Mouse (Mus musculus) adrenal gland, postnatal 10 days (tissue): ENCODE measurements around the gene Sdcbp2. TPM values are rescaled to one million over a fixed set of nuclear protein-coding genes. Genes with fewer than 3 reads are reported as not detected.
A peak's percentile ranks its signal among the peaks of the same experiment; 100 is the strongest.

ENCODE experiments used
- DNase-seq: peaks from one replicate; pipeline ENCODE4 v3.0.0; 2021; ENCODE audit warnings: mixed read lengths
- long read RNA-seq, 2 experiments: library from polyadenylated mRNA; stranded (forward); transcript quantifications; one replicate each; pipeline ENCODE4 v2.0.0; 2021
- total RNA-seq, 2 experiments: library from RNA; stranded (reverse); gene quantifications; 2 replicates each; pipeline ENCODE4 v1.2.3; 2021

The Sdcbp2 gene
- total RNA-seq = 1 to 10 TPM; 2.2 to 2.3 TPM
- long read RNA-seq, experiment 1, partial matches to known transcripts = 0 of 3 reads
- long read RNA-seq, experiment 1, other reads (novel, unspliced or antisense) = 3 of 3 reads
- long read RNA-seq, experiment 2 = 0 reads

- no peak for DNase-seq
These were observed at the start of gene Sdcbp2 for GRCm38 (mm10) chr2:151571873-151572700. Gene Sdcbp2, plus strand, starts transcription at chr2:151572622.

DNA sequence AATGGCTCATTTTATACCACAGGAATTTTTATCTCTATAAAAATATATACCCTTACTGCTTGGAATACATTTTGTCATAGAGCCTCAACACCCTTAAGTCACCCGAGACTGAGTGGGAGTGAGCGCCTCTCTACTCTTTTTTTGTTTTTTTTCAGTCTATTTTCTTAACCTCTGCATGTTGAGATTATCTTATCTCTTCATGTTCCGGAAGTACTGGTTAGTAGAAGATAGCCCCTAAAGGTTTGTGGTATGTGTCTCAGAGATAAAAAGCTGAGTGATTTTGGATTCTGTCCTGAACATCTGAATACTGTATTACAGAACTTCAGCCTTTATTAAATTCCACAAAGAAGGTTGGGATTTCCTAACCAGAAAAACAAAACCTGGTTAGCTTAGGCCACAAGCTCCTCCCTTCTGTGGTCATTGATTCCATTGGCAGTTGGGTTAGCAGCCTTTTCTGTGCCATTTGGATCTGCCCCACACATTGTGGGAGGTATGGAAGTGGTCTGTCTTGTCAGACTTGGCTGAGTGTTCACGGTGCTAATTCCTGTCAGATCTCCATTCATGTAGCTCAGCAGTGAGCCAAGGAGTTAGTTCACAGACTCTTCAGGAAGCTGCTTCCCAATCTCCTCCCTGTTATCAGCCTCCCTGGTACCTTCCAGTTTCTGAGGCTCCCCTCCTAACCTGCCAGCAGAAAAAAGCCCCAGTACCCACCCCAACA is 47.9 kb upstream of the Sdcbp2 start:
- no peak for DNase-seq

DNA sequence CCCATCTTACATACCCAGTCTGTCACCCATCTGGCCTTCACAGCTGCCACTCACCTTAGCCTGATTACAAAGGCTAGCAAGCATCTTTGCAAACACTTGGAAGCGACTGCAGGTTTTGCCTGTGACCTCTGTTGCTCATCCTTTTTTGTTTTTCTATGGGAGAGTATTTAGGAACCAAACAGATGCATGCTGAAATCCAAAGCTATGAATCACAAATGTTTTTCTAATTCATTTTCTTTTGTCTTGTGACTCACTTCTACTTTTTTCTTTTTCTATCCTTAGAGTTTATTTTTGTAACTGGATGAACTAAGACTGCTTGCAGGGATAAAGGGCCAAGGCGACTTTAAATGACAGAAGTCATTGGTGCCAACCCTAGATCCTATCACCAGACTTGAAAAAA is 46.9 kb upstream of the Sdcbp2 start:
- no peak for DNase-seq

- DNase-seq = no peak
These were observed 44.4 kb upstream of the Sdcbp2 start for GRCm38 (mm10) chr2:151528066-151528465.

DNA sequence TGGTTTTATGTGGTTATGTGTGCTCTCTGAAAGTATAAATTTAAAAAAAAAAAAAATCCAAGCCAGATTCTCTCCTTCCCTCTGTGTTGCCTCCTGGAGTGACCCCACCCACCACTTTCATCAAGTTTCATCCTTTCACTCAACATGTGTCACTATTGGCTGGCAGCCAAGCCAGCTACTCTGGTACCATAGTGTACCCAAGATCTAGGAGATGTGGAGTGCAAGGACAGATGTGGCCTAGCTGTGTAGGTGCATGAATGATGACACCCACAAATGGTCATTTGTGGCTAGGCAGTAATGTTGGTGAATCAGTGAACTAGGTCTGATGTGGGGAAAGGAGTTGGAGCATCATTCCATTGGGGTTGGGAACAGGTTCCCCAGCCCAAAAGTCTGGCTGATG is 43.3 kb upstream of the Sdcbp2 start:
- DNase-seq = no peak

- peak; percentile 34 for DNase-seq
These were observed 41.8 kb upstream of the Sdcbp2 start for GRCm38 (mm10) chr2:151530378-151531230.

DNA sequence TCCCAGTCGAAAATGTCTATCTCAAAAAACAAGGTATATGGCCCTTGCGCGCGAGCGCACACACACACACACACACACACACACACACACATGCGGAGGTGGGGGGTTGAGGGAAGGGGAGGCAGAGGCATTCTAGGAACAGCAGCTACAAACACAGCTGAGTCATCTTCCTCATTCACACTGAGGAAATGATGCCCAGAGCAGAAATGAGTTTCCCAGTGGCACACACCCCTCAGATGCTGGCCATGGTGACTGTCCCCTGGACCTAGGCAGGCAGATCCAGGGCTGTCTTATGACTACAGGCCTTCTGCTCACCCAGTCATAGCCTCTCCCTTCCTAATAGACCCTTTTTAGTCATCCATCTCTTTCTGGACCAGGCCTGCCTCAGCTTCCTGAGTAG is 38.8 kb upstream of the Sdcbp2 start:
- DNase-seq = no peak

- no peak for DNase-seq
These were observed 36.3 kb upstream of the Sdcbp2 start for GRCm38 (mm10) chr2:151535961-151536617.

DNA sequence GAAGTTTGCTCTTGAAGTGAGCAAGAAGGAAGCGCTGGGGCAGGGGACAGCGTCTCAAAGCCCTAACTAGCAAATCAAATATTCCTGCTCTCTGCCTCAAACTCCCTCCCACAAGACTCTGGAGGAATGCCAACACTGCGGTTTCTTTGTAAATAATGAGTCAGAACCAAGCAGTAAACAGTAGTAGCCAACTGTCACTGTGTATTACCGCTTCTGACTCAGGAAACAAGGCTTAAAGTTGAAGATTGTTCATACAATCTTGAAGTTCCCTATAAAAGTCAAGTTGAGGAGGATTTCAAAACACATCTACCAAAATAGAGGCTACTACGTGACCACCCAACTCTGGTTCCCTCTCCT is 35.8 kb upstream of the Sdcbp2 start:
- DNase-seq = peak; percentile 74

DNA sequence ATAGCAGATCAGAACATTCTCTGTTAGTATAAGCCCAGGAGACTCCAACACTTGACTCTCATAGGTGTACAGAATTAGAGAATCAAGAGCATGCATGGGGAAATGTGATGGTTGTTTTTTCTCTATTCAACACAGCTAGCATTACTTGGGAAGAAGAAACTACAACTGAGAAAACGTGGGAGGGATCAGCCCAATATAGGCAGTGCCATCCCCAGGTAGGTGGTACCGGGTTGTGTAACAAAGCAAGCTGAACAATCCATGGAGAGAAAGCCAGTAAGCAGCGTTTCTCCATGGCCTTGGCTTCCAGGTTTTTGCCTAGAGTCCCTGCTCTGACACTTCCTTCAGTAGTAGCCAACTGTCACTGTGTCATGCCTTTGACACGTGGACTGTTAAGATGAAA is 33.8 kb upstream of the Sdcbp2 start:
- no peak for DNase-seq

DNA sequence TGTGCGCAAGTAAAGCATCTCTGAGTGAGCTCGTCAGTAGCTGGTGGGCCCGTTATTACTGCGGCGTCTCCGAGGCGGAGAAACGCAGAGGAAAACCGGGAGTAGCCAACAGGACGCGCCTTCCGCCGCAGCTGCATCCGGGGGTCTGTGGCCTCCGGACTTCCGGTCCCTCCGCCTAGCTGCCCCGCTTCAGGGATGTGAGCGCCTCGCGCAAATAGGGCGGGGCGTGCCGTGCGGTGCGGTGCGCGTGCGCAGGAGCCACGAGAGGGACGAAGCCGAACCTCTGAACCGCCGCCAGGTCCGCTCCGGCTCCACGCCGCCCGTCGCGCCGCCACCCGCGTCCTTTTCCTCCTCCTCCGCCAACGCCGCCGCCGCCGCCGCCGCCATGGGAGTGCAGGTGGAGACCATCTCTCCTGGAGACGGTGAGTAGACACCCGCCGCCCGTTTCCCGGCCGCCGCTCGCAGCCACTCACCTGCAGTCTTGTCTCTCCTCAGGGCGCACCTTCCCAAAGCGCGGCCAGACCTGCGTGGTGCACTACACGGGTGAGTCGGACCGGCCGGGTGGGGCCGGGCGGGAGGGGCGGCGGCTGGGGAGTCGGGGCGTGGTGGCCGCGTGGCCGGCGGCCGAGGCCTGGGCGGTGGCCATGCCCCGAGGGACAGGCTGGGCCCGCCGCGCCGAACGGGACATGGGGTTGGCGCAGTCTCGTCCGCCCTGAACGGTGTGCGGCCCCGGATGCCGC is 29.9 kb upstream of the Sdcbp2 start, which contains the start of gene Fkbp1a:
Gene Fkbp1a (plus strand): TSS at position 161 of the 740 bp plus-strand sequence.
- peak; percentile 98 for DNase-seq

GRCm38 (mm10) chr2:151543063-151543895 is 29.1 kb upstream of the Sdcbp2 start:
- DNase-seq = peak; percentile 79

DNA sequence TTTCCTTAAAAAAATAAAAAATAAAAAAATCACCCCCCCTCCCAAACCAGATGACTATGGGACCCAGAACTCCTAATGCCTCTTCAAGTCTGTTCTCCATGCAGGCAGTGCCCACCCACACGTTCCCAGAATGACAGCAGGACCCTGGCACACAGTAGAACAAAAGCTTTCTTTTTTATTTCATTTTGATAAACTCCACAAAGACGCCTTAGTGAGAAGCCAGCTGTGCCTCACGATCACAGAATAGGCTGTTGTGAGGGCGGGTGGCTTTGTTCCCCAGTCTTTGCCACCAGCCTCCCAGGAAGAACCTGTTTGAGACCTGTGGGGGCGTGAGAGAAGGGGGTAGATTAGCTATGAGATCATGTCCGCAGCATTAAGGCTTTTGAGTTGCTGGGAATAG is 27.7 kb upstream of the Sdcbp2 start:
- no peak for DNase-seq

DNA sequence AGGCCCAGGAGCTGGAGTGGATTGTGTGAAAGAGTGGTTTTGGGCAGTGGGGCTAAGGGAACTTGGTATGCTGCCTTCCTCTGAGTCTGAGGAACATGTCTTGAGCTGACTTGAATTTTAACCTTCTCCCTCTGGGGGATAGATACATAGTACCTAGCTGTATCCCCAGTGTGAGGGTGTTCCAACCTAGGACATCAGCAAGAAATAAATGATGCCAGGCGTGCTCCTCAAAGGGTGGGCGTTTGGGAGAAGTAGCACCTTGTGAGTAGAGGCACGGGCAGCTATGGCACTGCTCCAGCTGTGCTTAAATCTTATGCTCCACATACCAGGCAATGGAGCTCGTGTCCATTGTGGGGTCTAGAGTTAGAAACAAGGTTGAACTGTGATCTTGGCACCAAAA is 25.9 kb upstream of the Sdcbp2 start:
- DNase-seq = no peak

- DNase-seq = no peak
These were observed 22.8 kb upstream of the Sdcbp2 start for GRCm38 (mm10) chr2:151549615-151550121.

GRCm38 (mm10) chr2:151562930-151563921 is 9.2 kb upstream of the Sdcbp2 start:
- DNase-seq = peak; percentile 33

DNA sequence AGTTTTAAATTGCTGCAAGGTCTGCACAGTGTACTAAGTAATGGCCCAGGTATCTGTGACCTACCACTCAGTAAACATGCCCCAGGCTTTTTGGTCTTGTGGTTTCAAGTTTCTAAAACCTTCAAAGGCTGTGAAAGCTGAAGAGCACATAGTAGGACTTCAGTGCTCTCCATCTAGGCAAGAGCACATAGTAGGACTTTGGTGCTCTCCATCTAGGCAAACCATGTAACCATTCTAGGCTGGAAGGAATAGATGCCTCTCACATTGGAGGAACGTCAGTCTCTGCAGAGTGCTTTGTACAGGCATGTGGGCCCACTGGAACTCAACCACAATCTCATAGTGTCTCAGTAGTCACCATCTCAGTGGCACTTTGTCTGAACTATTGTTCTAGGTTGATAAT is 8.4 kb upstream of the Sdcbp2 start:
- no peak for DNase-seq

DNA sequence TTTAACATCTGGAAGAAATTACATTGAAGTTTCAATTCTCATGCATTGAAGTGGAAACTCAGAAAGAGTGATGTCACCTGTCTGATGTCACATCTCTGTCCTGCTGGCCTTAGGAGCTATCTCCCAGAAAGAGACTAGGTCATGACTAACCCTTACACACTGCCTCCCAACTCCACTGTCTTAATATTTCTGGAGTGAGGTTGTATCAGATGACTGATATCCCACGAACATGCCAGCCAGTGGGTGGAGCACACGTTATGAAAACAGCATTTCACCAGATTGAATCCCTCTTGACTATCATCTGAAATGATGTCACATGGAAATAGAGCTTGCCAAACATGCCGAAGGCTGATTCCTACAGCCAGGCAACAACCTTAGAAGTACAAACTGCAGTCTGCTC is 7.4 kb upstream of the Sdcbp2 start:
- peak; percentile 29 for DNase-seq

DNA sequence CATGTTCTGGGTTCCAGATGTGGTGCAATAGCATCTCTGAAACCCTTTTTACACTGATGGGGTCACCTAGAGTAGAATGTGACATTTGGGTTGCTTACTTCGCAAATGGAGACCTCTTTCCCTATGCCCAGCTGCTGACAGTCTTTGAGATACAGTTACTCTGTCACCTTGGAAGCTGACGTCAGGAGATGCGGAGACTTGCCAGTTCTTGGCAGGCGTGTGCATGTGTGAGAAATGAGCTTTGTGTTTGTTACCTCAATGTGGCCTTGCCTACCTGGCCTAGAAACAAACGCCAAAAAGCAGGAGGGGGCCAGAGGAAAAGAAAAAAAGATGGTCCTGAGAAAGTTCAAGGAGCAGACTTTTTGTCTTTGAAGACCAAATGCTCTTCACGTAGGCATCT is 5.6 kb upstream of the Sdcbp2 start:
- peak; percentile 47 for DNase-seq
